Mouse (Mus musculus): ENCODE results near the gene 9530003J23Rik.

GRCm38 (mm10) chr10:117209469-117209938 is 29.0 kb downstream of the 9530003J23Rik start:
- peak; percentile 70 for TF ChIP-seq CTCF (conservative IDR thresholded peaks at IDR 0.05; ENCODE audit: low read length)
- no peak for TF ChIP-seq NANOG (IDR thresholded peaks at IDR 0.05; ENCODE audit: borderline replicate concordance, low read length)

Data from E14TG2a.4 (cell line).